ENCODE assay signal across 22 mouse cellular contexts in genomic region chr3:27054766-27055165, GRCm38 (mm10).
DNase-seq lines count a peak whose midpoint lies in the region; ATAC-seq and TF ChIP-seq lines count a peak whose summit lies in the region.
"Had no signal": no experiment of that assay in that cellular context is flagged by ENCODE, and none has a peak within 500 bp of the region (broad histone marks: within the 10 kb centered on the region; RNA-seq: fewer than 3 reads in every experiment).

No protein-coding gene starts in this region.

- no peaks in the 10 kb centered on the region for H3K27me3 ChIP-seq in intestine, postnatal 0 days (replicated peaks; ENCODE audit: control insufficient read depth, insufficient read depth, low read length)
- H3K27me3 ChIP-seq: embryonic facial prominence, embryonic 12.5 days; forebrain, embryonic 13.5 days; hindbrain, embryonic 15.5 days; intestine, embryonic 15.5 days; limb, embryonic 12.5 days; liver, embryonic 12.5 days had no signal

- WGBS in intestine, postnatal 0 days, result 79% methylated on average over 2 of the region's 2 CpGs

- H3K9me3 ChIP-seq in intestine, postnatal 0 days (ENCODE audit: control insufficient read depth), result no peaks in the 10 kb centered on the region
- H3K9me3 ChIP-seq: embryonic facial prominence, embryonic 12.5 days; forebrain, embryonic 13.5 days; intestine, embryonic 15.5 days; liver, embryonic 12.5 days had no signal

- H3K36me3 ChIP-seq in intestine, postnatal 0 days (ENCODE audit: control insufficient read depth, insufficient read depth), result no peaks in the 10 kb centered on the region
- H3K36me3 ChIP-seq: embryonic facial prominence, embryonic 12.5 days; hindbrain, embryonic 15.5 days; intestine, embryonic 15.5 days; limb, embryonic 12.5 days; liver, embryonic 12.5 days had no signal

- no peak for TF ChIP-seq CTCF in intestine, postnatal 0 days (IDR thresholded peaks at IDR 0.05; ENCODE audit: low read depth)

- no peak overlapping the region for H3K9ac ChIP-seq in intestine, postnatal 0 days (ENCODE audit: low read depth, low read length)
- H3K9ac ChIP-seq: embryonic facial prominence, embryonic 12.5 days; forebrain, embryonic 13.5 days; hindbrain, embryonic 15.5 days; intestine, embryonic 15.5 days; limb, embryonic 12.5 days; liver, embryonic 12.5 days had no signal

- no peak overlapping the region for H3K4me3 ChIP-seq in intestine, postnatal 0 days (ENCODE audit: low read depth, low read length)
- H3K4me3 ChIP-seq: embryonic facial prominence, embryonic 12.5 days; erythroblast, embryonic 14.5 days; forebrain, embryonic 13.5 days; hindbrain, embryonic 15.5 days; intestine, embryonic 15.5 days; limb, embryonic 12.5 days; liver, embryonic 12.5 days had no signal

- DNase-seq in frontal cortex, postnatal 25 days (ENCODE audit: low spot score in 2 of 2), result no peak
- peak; percentile 2 for DNase-seq in right cerebral cortex, adult 18-20 months
- no peak for DNase-seq in right cerebral cortex, postnatal 25 days
- DNase-seq in adipocyte (ENCODE audit: low spot score), result peak; percentile 6
- DNase-seq in spleen, adult 18-20 months, result no peak
- DNase-seq: gastrocnemius, postnatal 36 days; heart, postnatal 36 days; kidney, postnatal 36 days; layer of hippocampus, adult 9-11 months; lung, adult 2 months; retina, postnatal 1 day; thymus, postnatal 4 days had no signal

- no peak overlapping the region for H3K4me2 ChIP-seq in intestine, postnatal 0 days (replicated peaks; ENCODE audit: low read depth)
- H3K4me2 ChIP-seq: embryonic facial prominence, embryonic 12.5 days; forebrain, embryonic 13.5 days; hindbrain, embryonic 15.5 days; intestine, embryonic 15.5 days; limb, embryonic 12.5 days; liver, embryonic 12.5 days had no signal

- peak; percentile 86 for ATAC-seq in frontal cortex, adult (ENCODE audit: low TSS enrichment)
- ATAC-seq in intestine, postnatal 0 days, result no peak
- ATAC-seq: CD4-positive, CD25-positive, alpha-beta regulatory T cell, adult 4 months; forebrain, embryonic 13.5 days; intestine, embryonic 15.5 days; liver, embryonic 12.5 days had no signal

- no peak overlapping the region for H3K27ac ChIP-seq in intestine, postnatal 0 days (ENCODE audit: low read depth, low read length)
- H3K27ac ChIP-seq: embryonic facial prominence, embryonic 12.5 days; forebrain, embryonic 13.5 days; hindbrain, embryonic 15.5 days; intestine, embryonic 15.5 days; limb, embryonic 12.5 days; liver, embryonic 12.5 days had no signal

- no peaks in the 10 kb centered on the region for H3K4me1 ChIP-seq in intestine, postnatal 0 days (replicated peaks; ENCODE audit: control insufficient read depth, insufficient read depth, low read length)
- H3K4me1 ChIP-seq: embryonic facial prominence, embryonic 12.5 days; intestine, embryonic 15.5 days; limb, embryonic 12.5 days; liver, embryonic 12.5 days had no signal

Comparison
In these comparisons a context has a peak if more than half of its experiments do, and no peak if none do; other contexts are left out.
1. DNase-seq: peak in right cerebral cortex, adult 18-20 months (single experiment) and adipocyte (single experiment); none in frontal cortex, postnatal 25 days (0 of 2), right cerebral cortex, postnatal 25 days (single experiment) and spleen, adult 18-20 months (0 of 2).